Mouse (Mus musculus) kidney, postnatal 36 days (tissue): ENCODE measurements at regions not wholly inside any gene's neighbourhood (a gene's known extent, or its start where the extent isn't known, plus 50 kb on each side); places are given as distances from the start of the nearest gene placed in this dataset.

Source experiments
- DNase-seq, 2 experiments: peaks; one replicate each; pipeline ENCODE4 v3.0.0; 2021 to 2022; ENCODE audit warnings: mixed read lengths in 2 of 2

DNA sequence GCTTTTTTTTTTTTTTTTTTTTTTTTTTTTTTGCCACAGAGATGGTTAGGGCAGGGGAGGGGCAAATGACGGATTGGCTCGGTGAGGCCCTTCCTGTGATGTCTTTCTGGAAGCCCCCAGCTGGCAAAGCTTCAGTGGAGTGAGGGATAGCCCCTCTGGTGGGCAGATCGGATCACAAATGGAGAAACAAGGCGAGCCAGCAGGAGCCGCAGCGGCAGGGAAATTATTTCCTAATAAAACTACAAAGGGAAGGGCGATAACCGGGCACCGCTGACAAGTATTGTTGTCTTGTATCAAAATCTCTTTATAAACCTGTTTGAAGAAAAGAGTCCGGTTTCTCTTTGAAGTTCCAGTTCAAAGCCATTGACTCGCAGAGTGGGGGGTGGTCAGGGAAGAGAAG lies 424.5 kb downstream of the Cd83 start:
- DNase-seq: peak in 1 of 2 experiments; percentile 18

DNA sequence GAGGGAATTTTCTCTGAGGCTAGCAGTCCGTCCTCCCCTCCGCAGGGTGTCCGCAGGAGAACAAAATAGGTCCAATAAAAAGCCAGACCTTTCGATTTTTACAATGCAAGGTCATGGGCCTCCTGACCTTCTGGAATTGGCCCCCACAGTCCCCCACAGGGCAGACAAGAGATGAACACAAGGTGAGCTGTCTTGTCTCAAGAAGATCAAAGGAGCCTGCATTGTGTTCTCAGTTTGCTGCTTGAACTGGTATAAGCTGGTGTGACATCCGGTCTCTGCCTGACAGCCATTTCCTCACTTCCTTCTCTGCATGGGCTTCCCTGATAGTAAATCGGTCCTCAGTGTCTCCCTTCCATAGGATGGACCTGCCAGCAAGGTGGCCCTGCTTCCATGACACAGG lies 425.5 kb downstream of the Cd83 start:
- no peak for DNase-seq

DNA sequence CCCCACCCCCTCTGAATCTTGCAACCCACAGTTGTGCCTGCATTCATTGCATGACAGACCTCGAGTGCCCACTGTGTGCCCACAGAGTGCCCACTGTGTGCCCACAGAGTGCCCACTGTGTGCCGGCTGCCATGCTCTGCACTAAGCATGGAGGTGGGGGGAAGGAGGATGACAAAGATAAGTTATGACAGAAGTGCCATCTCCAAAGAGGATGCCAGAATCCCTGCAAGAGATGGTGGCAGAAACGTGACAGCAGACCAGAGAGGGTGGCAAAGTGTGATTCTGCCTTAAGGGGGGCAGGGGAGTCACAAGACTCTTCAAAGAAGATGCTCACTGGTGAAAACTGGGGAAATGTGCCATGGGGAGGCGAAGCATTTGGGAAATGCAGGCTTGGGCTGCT lies 427.8 kb downstream of the Cd83 start:
- no peak for DNase-seq

DNA sequence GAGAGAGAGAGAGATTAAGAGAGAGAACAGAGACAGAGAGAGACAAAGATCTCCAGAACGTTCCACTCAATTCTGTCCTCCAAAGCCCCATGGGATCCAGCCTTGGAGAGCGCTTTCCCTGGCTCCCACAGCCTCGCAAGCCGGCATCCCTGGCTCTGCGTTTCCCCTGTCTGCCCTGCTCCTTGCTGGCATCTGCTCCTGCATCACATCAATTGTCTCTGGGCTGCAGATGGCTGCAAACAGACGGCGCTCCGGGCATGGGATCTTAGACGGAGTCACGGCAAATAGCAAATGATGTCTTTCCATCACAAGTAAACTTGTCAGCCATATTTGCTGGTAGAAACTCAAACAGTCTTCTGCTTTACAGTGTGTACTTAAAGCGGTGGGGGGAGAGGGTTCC lies 428.4 kb downstream of the Cd83 start:
- DNase-seq: no peak

DNA sequence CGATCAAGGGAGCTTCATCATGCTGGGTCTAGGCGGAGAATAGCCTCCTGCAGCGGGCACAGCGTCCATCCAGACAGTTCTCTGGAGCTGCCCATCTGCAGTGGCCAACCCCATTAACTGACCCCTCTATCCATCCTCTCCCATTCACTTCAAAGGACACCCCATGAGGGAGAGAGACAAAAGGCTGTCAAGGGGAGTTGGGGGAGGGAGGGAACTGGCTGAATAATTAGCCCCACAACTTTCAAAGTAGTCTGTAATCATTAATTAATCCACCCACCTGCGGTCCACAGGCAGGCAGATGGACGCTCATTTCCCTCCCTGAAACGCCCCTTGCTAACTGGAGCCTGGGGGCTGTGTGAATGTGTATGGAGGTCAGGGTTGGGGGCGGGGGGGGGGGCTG lies 433.7 kb downstream of the Cd83 start:
- no peak for DNase-seq

DNA sequence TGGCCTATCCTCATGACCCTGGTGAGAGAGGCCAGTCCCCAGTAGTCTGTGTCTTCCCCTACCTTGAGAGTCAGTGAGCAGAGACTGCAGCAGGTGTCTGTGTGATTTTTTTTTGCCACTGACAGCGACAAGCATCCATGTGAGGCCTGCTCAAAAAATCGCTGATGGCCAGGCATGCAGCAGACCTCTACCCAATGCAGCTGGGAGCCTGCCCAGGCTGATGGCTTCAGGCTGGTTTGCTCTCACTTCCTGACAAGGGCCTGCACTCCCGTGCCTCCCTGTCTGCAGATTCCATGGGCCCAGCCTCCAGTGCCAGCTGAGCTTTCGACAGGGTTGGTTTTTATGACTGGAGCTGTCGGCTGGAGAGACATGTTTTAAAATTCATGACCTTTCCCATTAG lies 437.1 kb downstream of the Cd83 start:
- peak in 1 of 2 experiments; percentile 18 for DNase-seq

DNA sequence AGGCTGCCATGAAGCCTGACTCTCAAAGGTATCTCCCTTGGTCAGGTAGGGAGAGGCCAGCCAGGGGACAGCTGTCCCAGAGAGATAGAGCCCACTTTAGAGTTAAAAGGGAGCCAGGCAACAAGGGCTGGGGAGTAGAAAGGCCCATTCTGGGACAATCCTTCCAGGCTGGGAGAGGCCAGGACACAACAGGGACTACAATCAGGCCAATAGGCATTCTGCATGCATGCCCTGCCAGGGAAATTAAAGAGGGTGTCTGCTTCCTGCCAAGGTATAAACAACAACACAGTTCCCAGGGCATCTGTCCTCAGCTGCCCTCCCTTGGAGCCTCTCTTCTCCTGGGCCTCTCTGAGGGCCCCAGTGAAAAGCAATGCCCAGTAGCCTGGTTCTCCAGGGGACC lies 437.8 kb downstream of the Cd83 start:
- peak in 1 of 2 experiments; percentile 9 for DNase-seq

DNA sequence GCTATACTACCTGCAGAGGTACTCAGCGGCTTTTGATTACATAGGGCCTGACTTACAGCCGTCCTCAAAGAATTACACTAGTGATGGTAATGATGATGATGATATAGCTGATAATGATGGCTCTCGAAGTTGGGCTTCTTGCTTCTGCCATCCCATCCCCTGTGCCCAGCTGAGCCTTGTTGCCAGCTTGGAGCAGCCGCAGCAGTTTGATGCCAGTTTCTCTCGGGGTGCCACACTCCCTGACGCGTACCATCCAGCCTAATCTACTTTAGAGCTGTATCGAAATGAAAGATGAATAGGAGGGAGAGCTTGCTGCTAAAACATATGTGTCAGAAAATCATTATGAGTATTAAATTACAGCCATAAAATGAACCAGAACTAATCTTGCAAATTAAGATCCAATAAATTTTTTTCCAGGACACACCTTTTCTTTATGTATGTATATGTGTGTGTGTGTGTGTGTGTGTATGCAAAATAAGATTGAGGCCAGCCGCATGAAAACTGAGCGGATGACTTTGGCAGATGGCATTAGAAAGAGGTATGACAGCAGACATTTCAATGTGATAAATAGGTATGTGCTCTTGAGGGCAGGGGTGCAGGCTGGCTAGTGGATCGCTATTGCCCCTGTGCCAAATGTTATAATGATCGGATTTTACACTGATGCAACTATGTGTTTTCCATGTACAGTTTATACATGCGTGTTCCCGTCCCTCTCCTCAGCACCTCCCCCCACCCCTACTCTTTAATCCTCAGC lies 443.3 kb downstream of the Cd83 start:
- no peak for DNase-seq

DNA sequence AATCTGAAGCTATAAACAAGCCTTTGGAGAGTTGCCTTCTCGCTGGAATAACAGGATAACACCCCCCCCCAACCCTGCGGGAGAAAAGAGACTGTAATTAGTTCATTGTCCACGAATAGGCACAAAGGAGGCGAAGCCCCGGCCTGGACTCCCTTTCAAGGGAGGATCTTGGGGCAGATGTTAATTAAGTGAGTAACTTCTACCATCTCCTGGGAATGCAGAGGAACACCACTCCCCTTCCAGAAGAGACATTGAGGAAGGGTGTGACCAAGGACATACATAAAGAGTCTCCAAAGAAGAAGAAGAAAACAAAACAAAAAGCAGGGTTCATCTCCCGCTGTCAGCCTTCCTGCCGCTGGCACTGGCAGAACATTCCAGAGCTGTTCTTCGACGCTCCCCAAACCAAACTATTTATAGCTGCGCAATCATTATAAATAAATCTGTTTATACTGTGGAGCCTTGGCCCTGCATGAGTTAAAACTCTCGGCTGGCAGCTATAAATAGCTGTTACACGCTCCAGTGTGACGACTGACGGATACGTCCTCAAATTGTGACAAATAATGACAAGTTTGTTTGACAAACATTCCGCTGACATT lies 444.1 kb downstream of the Cd83 start:
- peak; percentile 39 to 40 for DNase-seq

DNA sequence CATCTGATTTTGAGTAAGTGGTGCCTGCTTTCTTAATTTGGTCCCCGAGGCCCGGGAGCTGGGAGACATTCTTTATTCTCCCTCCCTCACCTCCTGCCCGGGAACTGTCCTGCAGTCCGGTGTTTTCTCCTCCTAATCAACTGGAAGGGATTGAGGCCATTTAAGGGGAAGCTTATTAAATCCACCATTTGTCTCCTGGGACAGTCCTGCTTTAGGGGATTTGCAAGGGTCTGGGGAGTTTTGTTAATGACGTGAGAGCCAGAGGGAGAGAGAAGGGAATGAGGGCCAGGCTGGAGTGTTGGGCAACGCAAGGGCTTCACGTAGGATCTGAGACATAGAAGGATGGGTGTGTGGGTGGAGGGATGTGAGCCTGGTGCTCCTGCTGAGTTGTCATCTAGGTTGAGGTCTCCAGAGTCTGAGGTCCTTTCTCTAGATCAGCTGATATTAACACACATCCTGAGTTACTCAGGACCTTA lies 444.6 kb downstream of the Cd83 start:
- peak in 1 of 2 experiments; percentile 16 for DNase-seq

DNA sequence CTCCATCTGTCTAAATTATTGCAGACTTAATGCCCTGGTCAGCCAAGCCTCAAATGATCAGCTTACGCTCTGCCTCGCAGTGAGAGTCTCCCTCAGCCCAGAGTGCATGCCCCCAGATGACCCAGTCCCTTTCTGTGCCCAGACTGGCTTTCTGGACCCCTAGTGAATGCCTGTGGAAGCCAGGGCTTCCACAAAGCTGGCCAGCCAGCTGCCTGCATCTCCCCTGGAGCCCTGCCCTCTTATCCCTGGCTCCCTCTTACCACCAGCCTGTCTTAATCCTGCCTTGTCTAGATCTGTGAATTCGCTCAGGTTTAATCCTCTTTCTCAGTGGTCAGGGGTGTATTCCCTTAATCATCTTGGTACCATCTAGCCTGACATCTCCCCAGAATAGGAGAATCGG lies 446.8 kb downstream of the Cd83 start:
- no peak for DNase-seq

DNA sequence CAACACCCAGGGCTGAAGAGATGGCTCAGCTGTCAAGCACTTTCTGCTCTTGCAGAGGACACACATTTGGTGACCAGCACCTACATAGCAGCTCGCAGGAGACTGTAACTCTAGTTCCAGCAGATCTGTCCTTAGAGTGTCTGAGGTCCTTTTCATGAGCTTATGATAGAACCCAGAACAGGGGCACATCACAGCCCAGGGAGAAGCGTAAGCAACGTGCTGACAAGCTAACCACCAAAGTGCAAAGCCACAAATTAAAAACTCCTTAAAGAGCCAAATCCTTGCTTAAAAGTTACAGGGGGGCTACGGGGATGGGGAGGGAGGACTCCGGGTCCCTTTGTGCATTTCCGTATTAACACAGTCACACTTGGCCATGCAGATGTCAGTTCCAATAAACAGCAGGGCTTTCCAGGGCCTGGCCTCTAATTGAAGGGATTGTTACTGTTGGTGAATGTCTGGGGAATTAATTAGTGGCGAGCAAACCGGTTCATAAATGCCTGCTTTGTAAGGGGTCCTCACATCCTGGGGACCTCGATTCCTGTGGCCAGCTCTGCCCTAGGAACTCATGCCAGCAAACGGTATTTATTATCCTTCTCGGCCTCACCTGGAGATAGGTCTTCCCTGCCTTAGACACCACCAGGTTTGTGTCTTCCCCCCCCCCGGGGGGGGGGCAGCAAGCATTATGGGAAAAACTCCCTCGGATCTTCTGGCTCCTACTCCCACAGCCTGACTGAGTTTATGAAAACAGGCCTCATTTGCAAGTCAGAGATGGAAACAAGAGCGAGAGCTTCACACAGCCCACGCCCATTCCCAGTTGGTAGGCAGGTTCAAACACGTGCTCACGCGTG lies 447.5 kb downstream of the Cd83 start:
- DNase-seq: peak in 1 of 2 experiments; percentile 10

DNA sequence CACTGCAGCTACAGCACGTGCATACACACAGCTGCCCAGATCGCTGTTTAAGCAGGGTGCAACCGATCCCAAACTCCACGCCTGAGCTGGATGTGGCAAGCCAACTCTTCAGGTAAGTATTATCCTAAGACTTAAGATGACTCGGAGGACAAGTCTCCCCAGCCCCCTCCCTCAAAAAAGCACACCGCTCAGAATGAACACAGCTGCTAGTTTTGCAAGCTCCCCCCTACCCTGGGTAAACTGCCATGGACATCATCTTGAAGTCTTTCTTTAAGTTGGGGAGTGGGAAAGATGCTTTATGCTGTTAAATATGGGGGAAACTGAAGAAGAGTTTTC lies 448.1 kb downstream of the Cd83 start:
- DNase-seq: no peak

DNA sequence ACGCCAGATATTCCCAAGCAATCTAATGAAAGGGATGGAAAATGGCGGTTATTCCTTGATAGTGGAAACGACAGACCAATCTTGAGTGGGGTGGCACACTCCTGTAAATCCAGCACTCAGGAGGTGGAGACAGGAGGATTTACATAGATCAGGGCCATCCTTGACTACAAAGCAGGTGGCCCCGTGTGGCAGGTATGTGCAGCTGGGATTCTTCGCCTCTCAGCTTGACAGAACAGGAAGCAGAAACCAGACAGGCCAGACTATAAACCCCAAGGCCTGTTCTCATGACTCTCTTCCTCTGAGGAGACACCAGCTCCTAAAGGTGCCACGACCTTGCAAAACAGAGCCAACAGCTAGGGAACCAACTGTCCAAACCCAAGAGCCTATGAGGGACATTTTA lies 449.7 kb downstream of the Cd83 start:
- DNase-seq: no peak

DNA sequence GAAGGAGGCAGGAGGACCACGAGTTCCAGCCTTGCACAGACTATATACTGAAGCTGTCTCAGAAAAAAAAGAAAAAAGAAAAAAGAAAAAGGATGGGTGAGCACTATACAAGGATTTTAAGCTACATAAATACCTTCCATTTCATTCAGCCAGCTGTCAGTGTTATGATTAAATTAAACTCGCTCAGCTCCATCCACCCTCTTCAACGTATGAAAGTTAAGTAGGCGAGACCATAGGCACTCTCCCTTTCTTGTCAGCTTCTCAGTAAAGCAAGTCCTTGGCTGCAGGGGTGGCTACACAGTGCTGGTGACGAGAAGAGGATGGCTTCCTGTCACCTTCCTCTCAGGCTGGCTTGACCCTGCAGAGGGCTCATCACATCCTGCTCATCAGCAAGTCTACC lies 450.7 kb downstream of the Cd83 start:
- no peak for DNase-seq

DNA sequence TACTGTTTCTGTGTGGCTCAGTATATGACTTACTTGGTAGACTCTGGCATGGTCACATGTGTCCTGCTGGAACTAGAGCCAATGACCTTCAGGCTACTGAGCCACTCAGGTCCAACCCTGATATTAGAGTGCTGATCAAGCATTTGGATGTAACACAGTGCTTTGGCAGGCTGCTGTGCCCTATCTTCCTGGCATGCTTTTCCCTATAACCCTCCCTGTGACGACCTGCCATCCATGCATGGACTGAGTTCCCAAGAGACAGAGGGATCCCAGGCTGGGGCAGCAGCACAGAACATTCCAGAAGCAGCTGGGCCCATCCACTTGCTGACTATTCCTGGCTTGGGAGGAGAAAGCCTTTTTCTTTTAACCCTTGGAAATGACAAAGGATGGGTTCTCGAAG lies 451.4 kb downstream of the Cd83 start:
- peak in 1 of 2 experiments; percentile 8 for DNase-seq

DNA sequence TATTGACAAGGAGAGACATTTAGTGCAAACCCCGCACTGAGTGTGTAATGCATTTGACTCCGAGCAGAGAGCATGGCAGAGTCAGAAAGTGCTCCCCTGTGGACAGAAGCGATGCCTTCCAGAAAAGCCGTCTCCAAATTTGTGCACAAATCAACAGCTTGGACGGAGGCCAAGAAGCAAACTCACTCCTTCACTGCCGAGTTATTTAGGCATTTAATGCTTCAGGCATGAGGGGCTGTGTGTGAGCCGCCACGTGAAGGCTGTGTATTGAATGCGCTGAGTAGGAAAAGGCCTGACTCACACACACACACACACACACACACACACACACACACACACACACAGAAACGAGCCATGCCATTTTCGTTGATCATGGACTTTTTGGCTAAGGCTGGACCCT lies 453.7 kb downstream of the Cd83 start:
- DNase-seq: peak; percentile 26 to 66

DNA sequence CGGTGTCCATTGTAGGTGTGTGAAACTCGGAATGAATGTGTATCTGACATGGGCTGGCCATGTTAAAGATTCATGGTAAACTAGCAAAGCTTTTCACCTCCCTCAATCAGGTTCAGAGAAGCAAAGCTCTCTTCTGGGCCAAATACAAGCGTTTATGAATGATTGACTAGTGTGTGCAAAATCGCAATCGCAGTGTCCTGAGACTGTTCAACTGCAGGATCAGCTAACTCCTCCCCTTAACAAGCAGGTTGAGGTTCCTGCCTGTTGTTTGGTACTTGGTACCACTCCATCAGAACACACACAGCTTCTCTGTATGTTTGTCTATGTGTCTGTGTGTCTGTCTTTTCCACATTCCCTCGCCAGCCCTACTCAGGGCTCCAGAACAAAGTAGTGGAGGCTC lies 458.6 kb downstream of the Cd83 start:
- DNase-seq: peak; percentile 41 to 48

DNA sequence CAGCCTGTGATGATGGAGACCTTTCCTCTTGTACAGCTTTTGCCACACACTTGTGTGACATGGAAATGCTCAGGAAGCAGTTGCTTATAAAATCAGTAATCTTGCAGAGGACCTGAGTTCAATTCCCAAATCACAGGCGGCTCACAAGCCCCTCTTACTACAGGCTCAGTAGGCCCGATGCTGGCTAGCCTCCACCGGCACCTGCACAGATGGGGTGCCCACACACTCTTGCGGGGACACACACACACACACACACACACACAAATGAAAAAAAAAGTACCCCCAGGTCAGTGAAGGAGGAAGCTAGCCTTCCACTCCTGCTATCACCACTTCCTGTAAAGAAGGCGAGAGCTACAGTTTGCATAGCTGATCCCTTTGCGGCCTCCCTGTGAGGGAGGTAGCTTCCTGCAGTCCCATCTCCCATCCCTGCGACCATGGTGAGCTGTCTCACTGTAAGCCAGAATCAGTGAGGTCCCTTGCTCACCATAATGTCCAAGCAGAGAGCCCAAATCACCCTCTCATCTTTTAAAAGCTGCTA lies 462.2 kb downstream of the Cd83 start:
- no peak for DNase-seq

DNA sequence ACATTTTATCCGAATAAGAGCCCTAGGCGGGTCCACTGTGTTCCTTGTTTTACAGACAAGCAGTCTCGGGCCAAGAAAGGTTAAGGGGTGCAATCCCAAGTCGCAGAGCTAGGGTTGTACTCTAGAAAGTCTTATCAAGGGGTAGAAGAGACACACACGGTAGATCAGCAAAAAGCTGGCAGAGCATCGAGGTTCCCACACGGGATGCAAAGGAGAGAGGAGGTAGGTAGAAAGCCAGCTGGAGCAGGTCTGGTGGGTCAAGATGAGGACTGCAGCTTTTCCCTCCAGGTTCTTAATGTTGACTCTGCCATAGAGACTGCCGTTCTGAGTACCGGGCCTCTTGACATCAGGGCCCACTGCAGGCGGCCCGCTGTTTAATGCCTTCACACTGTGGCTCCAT lies 463.3 kb downstream of the Cd83 start:
- DNase-seq: no peak

DNA sequence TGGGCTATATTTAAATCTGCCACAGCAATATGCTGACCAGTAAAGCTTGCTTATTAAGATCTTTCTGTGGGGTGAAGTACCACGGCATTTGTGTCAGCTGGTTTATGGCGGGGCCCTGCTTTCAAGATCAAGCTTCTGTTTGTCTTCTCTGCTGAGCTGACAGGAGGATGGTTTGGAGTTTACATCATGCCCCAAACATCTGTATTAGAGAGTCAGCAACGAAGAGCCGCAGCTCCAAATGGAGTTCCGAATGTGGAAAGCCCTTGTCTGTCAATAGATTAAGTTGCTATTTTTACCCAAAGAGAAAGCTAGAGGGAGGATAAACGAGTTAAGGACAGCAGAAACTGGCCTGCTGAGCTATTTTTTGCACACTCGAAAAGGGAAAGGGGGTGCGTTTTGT lies 463.8 kb downstream of the Cd83 start:
- no peak for DNase-seq

DNA sequence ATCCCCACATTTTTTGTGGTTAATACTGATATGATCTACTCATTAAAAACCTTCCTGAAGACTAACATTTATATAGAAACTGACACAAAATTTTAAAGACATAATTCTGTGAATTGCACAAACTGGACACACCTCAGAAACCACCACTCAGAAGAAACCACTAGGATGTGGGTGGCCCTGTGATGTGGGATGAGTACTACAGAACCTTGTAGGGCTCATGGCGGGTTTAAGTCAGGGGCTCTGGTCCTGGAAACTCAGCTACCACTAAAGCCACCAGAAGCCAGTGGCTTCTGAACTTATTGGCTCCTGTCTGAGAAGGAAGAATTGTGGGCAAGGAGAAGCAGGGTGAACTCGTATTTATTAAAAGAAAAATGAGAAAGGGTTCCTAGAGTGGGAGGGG lies 464.5 kb downstream of the Cd83 start:
- DNase-seq: no peak

DNA sequence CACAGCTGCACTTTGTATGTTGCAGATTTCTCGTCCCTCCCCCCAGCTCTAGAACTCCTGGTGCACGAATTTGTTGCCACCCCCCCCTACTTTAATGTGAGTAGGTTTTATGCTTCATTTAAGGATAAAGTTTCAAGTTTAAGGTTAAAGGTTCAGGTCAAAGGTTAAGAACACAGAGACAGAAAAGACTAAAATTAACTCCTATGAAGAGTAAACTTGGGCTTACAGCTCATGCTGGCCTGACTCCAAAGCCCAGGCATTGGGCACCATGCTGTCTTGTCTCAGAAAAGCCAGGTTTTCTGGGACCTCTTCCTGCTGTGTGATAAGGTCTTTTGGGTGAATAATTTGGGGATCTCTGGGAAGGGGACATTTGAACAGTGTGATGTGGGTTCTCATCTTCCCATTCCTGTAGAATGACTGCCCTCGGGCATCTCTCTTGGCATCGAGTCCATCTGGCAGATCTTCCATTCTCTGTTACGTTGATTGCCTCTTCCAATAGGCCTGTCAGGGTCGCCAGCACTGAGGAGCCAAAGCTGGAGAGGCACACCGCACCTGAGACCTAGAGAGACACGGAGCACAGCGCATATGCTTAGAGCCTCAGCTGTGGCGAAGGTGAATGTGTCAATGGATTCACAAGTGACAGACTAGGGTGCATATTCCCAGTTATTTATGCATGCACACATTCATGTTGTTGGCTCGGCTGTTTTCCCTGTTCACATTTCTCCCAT lies 466.1 kb downstream of the Cd83 start:
- peak in 1 of 2 experiments; percentile 39 for DNase-seq
